Mouse (Mus musculus) midbrain, embryonic 12.5 days (tissue): ENCODE results near the gene Slc30a3. TPM values are rescaled to one million over a fixed set of nuclear protein-coding genes. Genes with fewer than 3 reads are reported as not detected.

Experiments
- ATAC-seq: fragments of 200-750 bp; cut with Nextera tagmentation; 2 replicates; pipeline ENCODE4 v1.8.0; 2017; ENCODE audit warnings: low read depth, moderate TSS enrichment, moderate library complexity; ENCODE audit not compliant: low FRiP score
- H3K27ac ChIP-seq: fragments of 300-500 bp; sonication (generic); replicated peaks from 2 replicates; pipeline ENCODE4 v1.5.1; 2016; ENCODE audit warnings: mild to moderate bottlenecking
- H3K27me3 ChIP-seq: fragments of 300-500 bp; sonication (generic); 2 replicates; pipeline ENCODE4 v1.6.1; 2016; ENCODE audit warnings: mild to moderate bottlenecking
- H3K36me3 ChIP-seq: fragments of 300-500 bp; sonication (generic); 2 replicates; pipeline ENCODE4 v1.6.1; 2016
- H3K4me1 ChIP-seq: fragments of 300-500 bp; sonication (generic); 2 replicates; pipeline ENCODE4 v1.6.1; 2016
- H3K4me2 ChIP-seq: fragments of 300-500 bp; sonication (generic); replicated peaks from 2 replicates; pipeline ENCODE4 v1.6.1; 2016; ENCODE audit warnings: mild to moderate bottlenecking, moderate library complexity
- H3K4me3 ChIP-seq: fragments of 300-500 bp; sonication (generic); 2 replicates; pipeline ENCODE4 v1.5.1; 2016; ENCODE audit warnings: mild to moderate bottlenecking
- H3K9ac ChIP-seq: fragments of 300-500 bp; sonication (generic); replicated peaks from 2 replicates; pipeline ENCODE4 v1.6.1; 2016; ENCODE audit warnings: mild to moderate bottlenecking, moderate library complexity
- H3K9me3 ChIP-seq: fragments of 300-500 bp; sonication (generic); 2 replicates; pipeline ENCODE4 v1.6.1; 2016; ENCODE audit warnings: mild to moderate bottlenecking
- WGBS: fragments of 180-500 bp; shearing (Covaris S2); methylation state at CpG from one replicate; pipeline ENCODE4 v1.1.7; 2016; 5-methylcytosine and 5-hydroxymethylcytosine counted together
- polyA plus RNA-seq: library from polyadenylated mRNA; unstranded; fragments of >200 nt; fragmentation: Nextera tagmentation; extraction: Ambion mirVana; gene quantifications from 2 replicates; pipeline ENCODE4 v1.2.1, GENCODE M21; 2016

Gene Slc30a3
- polyA plus RNA-seq, 1 experiment from 2014 or later, result 10.7 TPM

DNA sequence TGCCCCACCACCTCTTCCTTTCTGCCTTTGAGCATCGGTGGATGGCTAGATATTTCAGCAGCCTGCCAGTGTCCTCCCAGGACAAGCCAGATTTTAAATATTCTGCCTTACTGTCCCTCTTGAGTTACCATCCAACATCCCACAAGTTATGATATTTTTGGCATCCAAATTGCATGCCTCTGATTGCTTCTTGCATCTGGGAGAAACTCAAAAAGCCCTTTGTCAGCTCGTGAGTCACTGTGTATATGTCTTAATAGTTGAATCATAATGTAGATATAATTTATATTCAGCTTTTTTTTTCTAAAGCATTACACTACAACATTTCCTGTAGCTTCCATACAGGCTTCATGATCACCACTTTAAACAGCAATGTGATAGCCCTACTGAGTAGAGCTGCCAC is 20.9 kb downstream of the Slc30a3 start:
- Histone ChIP-seq H3K9me3 (no peaks in the 10 kb centered on the region), H3K27ac (0 out of 2 replicates have a peak overlapping the region, but pooled peaks have one; percentile 66), H3K4me2 (no peak overlapping the region), H3K27me3 (peaks cover 57% of the 10 kb centered on the region), H3K36me3 (no peaks in the 10 kb centered on the region), H3K9ac (no peak overlapping the region), H3K4me1 (peaks cover 21% of the 10 kb centered on the region; the same call in 1 of the 2 replicates), H3K4me3 (no peak overlapping the region)
- ATAC-seq, result no peak
- 85% methylated on average over 2 of the region's 2 CpGs for WGBS

DNA sequence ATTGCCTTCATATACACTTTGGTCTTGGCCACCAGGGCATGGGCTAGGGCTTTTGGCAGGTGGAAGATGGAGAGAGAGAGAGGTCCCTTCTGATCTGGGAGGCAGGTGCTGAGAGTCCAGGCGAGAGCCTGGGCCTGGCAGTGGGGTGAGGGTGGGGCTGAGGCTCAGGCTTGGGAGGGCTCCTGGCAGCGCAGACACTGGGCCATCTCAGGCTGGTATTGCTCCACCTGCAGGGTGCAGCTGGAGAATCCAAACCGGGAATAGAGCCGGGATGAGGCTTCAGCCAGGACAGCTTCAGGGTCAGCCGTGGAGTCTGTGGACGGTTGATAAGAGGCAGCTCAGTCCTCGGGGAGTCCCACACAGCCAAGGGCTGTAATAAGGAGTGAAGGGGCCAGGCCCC is 21.4 kb downstream of the Slc30a3 start:
- Histone ChIP-seq H3K9me3 (no peaks in the 10 kb centered on the region), H3K36me3 (no peaks in the 10 kb centered on the region), H3K4me1 (peaks cover 21% of the 10 kb centered on the region; the same call in 1 of the 2 replicates), H3K9ac (peak overlapping the region; percentile 20; the same call in 1 of the 2 replicates), H3K4me2 (no peak overlapping the region), H3K4me3 (no peak overlapping the region), H3K27ac (peak overlapping the region; percentile 66), H3K27me3 (peaks cover 51% of the 10 kb centered on the region)
- no peak for ATAC-seq
- 34% methylated on average over 7 of the region's 7 CpGs for WGBS

DNA sequence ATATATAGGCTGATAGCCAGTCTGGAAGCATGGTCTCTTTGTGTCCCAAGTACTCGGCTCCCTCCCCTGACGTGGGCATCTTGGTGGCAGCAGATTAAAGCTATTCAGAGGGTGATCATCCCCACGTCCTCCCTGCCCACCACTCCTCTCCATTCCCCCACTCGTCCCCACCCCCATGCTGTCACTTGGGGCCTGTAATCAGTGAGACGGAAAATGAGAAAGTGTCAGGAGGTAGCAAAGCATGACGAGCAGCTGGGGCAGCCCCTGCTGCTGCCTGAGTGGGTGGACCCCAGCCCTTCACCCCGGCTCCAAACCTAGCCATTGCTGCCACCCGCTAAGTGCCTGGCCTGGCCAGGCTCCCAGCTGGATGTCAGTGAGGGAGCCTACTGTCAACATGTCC is 24.1 kb downstream of the Slc30a3 start:
- no peaks in the 10 kb centered on the region for H3K36me3 ChIP-seq
- no peaks in the 10 kb centered on the region for H3K9me3 ChIP-seq
- peaks cover 21% of the 10 kb centered on the region; the same call in 1 of the 2 replicates for H3K4me1 ChIP-seq
- WGBS, result 6% methylated on average over 8 of the region's 8 CpGs
- H3K9ac ChIP-seq, result peak overlapping the region; percentile 24; the same call in 1 of the 2 replicates
- peak overlapping the region; percentile 77 for H3K27ac ChIP-seq
- H3K4me2 ChIP-seq, result peak overlapping the region; percentile 10
- peaks cover 25% of the 10 kb centered on the region; the same call in 1 of the 2 replicates for H3K27me3 ChIP-seq
- ATAC-seq, result peak; percentile 53
- H3K4me3 ChIP-seq, result no peak overlapping the region

DNA sequence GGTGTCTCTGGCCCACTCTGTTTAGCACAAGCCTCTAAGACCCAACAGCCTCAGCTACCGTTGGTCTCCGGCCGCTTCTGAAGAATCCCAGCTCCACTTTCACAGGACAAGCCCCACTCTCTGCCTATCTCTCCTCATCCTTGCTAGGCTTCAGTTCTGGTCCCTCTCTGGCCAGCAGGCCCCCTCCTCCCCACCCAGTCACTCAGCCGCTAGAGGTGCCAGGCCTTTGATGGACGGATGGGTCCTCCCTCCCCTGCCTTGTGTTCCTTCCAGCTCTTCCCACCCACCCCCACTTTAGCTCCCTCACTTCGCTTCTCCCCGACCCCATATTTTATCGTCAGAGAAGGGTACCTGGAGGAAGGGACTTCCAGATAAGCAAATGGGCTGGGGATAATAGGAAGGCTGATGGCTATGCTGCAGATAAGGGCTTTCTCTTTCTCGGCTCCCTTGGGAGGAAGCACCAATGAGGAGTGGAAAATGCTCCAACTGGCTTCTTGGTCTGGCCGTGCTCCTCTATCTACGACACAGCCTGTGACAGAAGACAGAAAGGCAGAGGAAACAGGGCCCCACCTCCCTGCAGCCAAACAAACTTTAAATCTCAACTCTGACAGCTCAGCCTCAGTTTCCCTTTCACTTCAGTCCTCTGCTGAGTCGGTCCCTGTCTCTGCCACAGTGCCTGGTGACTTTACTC is 25.0 kb downstream of the Slc30a3 start:
- 38% methylated on average over 12 of the region's 12 CpGs for WGBS
- H3K4me3 ChIP-seq, result no peak overlapping the region
- H3K27me3 ChIP-seq, result peaks cover 16% of the 10 kb centered on the region; the same call in 1 of the 2 replicates
- peak; percentile 42; the same call in 1 of the 2 replicates for ATAC-seq
- H3K27ac ChIP-seq, result peak overlapping the region; percentile 77
- no peaks in the 10 kb centered on the region for H3K9me3 ChIP-seq
- H3K4me1 ChIP-seq, result peaks cover 21% of the 10 kb centered on the region; the same call in 1 of the 2 replicates
- peaks cover 8% of the 10 kb centered on the region for H3K36me3 ChIP-seq
- peak overlapping the region; percentile 10 for H3K4me2 ChIP-seq
- no peak overlapping the region for H3K9ac ChIP-seq

DNA sequence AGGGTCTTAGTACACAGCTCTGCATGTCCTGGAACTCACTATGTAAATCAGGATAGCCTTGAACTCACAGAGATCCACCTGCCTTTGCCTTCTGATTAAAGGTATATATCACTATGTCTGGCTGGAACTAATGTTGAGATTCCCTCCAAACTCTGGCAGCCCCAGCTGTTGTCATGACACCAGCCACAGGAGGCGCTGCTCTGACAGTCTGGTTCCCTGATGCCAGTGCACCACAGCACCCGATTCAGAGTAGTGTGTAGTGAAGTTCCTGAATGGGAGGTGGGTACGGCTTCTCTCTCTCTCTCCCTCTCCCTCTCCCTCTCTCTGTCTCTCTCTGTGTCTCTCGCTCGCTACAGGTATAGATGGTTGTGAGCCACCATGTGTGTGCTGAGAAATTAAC is 25.7 kb downstream of the Slc30a3 start:
- ATAC-seq, result no peak
- H3K9ac ChIP-seq, result no peak overlapping the region
- WGBS, result 11% methylated on average over 5 of the region's 5 CpGs
- no peaks in the 10 kb centered on the region for H3K9me3 ChIP-seq
- peaks cover 16% of the 10 kb centered on the region for H3K36me3 ChIP-seq
- H3K4me3 ChIP-seq, result no peak overlapping the region
- peaks cover 11% of the 10 kb centered on the region; the same call in 1 of the 2 replicates for H3K27me3 ChIP-seq
- H3K4me1 ChIP-seq, result peaks cover 21% of the 10 kb centered on the region; the same call in 1 of the 2 replicates
- peak overlapping the region; percentile 77 for H3K27ac ChIP-seq
- H3K4me2 ChIP-seq, result no peak overlapping the region; the same call in 1 of the 2 replicates

DNA sequence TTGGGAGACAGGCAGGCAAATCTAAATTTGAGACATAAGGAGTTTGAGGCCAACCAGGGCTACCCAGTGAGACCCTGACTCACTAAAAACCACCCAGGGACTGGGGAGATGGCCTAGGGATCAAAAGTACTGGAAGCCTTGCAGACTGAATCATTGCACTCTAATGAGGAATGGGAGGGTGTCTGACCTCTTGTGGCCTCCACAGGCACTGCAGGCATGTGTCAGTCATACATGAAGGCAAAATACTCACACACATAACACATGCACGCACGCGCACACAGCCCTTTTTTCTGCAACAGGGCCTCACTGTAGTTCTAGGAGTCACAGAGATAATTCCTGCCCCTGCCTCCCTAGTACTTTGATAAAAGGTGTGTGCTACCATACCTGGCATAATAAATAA is 26.7 kb downstream of the Slc30a3 start:
- Histone ChIP-seq H3K27ac (no peak overlapping the region), H3K27me3 (peaks cover 7% of the 10 kb centered on the region; the same call in 1 of the 2 replicates), H3K9ac (no peak overlapping the region), H3K36me3 (peaks cover 25% of the 10 kb centered on the region), H3K9me3 (no peaks in the 10 kb centered on the region), H3K4me2 (no peak overlapping the region), H3K4me3 (no peak overlapping the region), H3K4me1 (peaks cover 18% of the 10 kb centered on the region; the same call in 1 of the 2 replicates)
- 70% methylated on average over 3 of the region's 3 CpGs for WGBS
- no peak for ATAC-seq

DNA sequence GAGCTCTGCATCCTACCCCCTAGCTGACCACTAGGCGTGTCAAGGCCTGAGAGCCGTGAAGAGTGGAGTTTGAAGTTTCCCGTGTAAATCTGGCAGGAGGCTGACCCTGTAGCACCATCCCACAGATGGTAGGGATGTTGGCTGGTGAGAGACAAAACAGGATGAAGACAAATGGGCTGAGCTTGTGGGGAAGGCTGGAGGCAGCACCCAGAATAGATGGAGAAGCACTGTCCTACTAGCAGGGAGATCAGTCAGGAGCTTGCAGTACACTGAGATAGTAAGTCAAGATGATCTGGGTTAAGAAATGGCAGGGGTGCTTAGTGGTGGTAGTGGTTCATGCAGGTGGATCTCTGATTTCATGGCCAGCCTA is 27.3 kb downstream of the Slc30a3 start:
- Histone ChIP-seq H3K36me3 (peaks cover 31% of the 10 kb centered on the region), H3K9ac (no peak overlapping the region), H3K27me3 (0 out of 2 replicates have a peak, but pooled peaks cover 1% of the 10 kb centered on the region), H3K4me1 (peaks cover 18% of the 10 kb centered on the region; the same call in 1 of the 2 replicates), H3K27ac (no peak overlapping the region), H3K4me2 (no peak overlapping the region), H3K9me3 (no peaks in the 10 kb centered on the region), H3K4me3 (no peak overlapping the region)
- 90% methylated on average over 3 of the region's 3 CpGs for WGBS
- ATAC-seq, result no peak

DNA sequence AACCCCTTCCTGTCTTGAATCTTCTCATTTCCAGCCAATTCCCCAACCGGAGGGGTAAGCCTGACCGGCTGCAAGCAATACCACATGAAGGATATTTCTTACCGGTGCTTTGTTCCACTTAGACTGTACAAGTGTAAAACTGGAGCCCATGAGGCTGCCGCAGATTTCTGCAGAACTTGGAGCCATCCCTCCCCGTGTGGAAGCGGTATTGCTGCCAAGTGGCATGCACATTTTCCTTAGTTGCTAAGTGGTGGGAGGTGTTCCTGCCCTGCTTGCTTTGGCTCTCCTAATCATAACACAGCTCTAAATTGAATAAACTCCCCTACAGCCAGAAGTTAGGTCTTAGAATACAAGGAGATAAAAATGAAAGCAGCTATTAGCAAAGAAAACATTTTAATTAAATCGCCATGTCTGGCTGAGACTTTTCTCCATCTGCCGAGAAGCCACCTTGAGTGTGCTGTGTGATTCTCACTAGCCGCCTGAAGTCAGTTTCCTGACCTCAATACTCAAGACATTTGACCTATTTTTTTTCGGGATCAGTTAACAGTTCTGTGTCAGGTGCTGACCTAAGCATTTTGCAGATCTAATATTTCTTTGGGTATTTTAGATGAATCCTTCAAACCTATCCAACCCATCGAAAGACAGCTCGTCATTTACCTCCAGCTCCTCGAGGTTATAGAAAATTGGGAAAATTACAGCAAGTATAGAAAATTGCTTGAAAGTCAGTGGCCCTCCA is 27.8 kb downstream of the Slc30a3 start:
- Histone ChIP-seq H3K9me3 (no peaks in the 10 kb centered on the region), H3K4me3 (no peak overlapping the region)
- no peak for ATAC-seq

DNA sequence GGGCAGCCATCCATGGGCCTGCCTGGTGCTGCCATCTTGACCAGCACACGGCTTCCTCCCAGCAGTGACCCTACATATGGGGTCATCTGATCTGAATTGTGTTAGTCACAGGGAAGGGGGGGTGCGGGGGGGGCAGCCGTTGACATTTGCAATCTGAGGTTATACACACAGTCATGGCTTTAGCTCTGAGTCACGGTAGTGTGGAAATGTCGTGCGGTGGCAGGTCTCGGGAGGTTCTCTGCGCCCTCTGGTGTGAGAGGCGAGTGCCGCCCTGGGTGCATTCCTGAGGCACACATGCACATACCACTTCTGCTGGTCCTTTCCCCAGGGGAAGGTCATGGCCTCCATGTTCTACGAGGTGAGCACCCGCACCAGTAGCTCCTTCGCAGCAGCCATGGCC is 31.7 kb downstream of the Slc30a3 start:
- WGBS, result 89% methylated on average over 13 of the region's 13 CpGs
- no peak overlapping the region for H3K27ac ChIP-seq
- H3K4me3 ChIP-seq, result no peak overlapping the region
- peaks cover 76% of the 10 kb centered on the region for H3K36me3 ChIP-seq
- no peaks in the 10 kb centered on the region for H3K4me1 ChIP-seq
- no peak for ATAC-seq
- H3K4me2 ChIP-seq, result no peak overlapping the region
- no peak overlapping the region for H3K9ac ChIP-seq
- no peaks in the 10 kb centered on the region for H3K27me3 ChIP-seq
- no peaks in the 10 kb centered on the region for H3K9me3 ChIP-seq

More for the DNA sequence above, 27.8 kb downstream of the Slc30a3 start:
- WGBS, result 86% methylated on average over 13 of the region's 13 CpGs
- Histone ChIP-seq H3K27ac (no peak overlapping the region; the same call in 1 of the 2 replicates), H3K9ac (no peak overlapping the region), H3K27me3 (no peaks in the 10 kb centered on the region), H3K4me2 (no peak overlapping the region), H3K36me3 (peaks cover 37% of the 10 kb centered on the region), H3K4me1 (peaks cover 18% of the 10 kb centered on the region; the same call in 1 of the 2 replicates)

DNA sequence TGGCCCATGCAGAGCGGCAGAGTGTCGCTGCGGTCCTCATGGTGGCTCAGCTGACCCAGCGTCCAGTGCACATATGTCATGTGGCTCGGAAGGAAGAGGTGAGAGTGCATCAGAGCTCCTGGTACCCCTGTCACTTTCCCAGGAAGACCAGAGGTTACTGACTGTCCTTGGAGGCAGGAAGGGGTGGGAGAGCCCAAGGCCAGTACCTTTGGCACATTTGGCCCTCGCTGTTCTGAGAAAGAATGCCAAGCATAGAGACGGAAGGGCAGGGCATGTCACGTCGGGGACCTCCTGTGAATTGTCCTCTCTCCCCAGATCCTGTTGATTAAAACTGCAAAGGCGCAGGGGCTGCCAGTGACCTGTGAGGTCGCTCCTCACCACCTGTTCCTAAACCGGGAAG is 34.9 kb downstream of the Slc30a3 start:
- WGBS, result 94% methylated on average over 12 of the region's 12 CpGs
- Histone ChIP-seq H3K4me1 (no peaks in the 10 kb centered on the region), H3K4me2 (no peak overlapping the region), H3K36me3 (peaks cover 100% of the 10 kb centered on the region), H3K9me3 (no peaks in the 10 kb centered on the region), H3K4me3 (no peak overlapping the region), H3K27me3 (no peaks in the 10 kb centered on the region), H3K27ac (no peak overlapping the region), H3K9ac (no peak overlapping the region)
- ATAC-seq, result no peak

DNA sequence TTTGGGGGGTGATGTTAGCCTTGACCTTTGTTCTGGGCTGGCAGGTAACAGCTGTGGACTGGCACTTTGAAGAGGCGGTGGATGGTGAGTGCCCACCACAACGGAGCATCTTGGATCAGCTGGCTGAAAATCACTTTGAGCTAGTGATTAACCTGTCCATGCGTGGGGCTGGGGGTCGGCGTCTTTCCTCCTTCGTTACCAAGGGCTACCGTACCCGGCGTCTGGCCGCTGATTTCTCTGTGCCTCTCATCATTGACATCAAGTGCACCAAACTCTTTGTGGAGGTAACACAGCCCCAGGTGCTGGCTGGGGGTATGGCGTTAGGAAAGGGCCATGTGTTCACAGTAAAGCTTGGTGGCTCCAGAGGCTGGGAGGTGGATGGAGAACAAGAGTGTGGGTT is 36.2 kb downstream of the Slc30a3 start:
- Histone ChIP-seq H3K4me1 (no peaks in the 10 kb centered on the region), H3K4me3 (no peak overlapping the region), H3K27me3 (no peaks in the 10 kb centered on the region), H3K4me2 (no peak overlapping the region), H3K9ac (no peak overlapping the region), H3K27ac (no peak overlapping the region), H3K9me3 (no peaks in the 10 kb centered on the region), H3K36me3 (peaks cover 100% of the 10 kb centered on the region)
- 93% methylated on average over 11 of the region's 11 CpGs for WGBS
- ATAC-seq, result no peak

DNA sequence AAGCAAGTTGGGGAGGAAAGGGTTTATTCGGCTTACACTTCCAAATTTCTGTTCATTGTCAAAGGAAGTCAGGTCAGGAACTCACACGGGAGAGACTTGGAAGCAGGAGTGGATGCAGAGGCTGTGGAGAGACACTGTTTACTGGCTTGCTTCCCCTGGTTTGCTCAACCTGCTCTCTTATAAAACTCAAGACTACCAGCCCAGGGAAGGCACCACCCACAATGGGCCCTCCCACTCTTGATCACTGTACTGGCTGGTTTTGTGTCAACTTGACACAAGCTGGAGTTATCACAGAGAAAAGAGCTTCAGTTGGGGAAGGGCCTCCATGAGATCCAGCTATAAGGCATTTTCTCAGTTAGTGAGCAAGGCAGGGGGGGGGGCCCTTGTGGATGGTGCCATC is 37.0 kb downstream of the Slc30a3 start:
- 88% methylated on average over 2 of the region's 2 CpGs for WGBS
- Histone ChIP-seq H3K4me3 (no peak overlapping the region), H3K27ac (no peak overlapping the region), H3K36me3 (peaks cover 100% of the 10 kb centered on the region), H3K27me3 (no peaks in the 10 kb centered on the region), H3K9ac (no peak overlapping the region), H3K4me2 (no peak overlapping the region), H3K9me3 (no peaks in the 10 kb centered on the region), H3K4me1 (no peaks in the 10 kb centered on the region)
- no peak for ATAC-seq
